Mouse (Mus musculus) intestine, embryonic 14.5 days (tissue): ENCODE data around the gene Lrtm1. TPM values are rescaled to one million over a fixed set of nuclear protein-coding genes. Genes with fewer than 3 reads are reported as not detected.

ENCODE experiments used
- ATAC-seq: fragments of 200-750 bp; cut with Nextera tagmentation; replicated peaks from 2 replicates; pipeline ENCODE4 v1.8.0; 2017; ENCODE audit warnings: low read depth, moderate number of reproducible peaks, moderate TSS enrichment, moderate library complexity; ENCODE audit not compliant: low FRiP score, low TSS enrichment
- DNase-seq: peaks from one replicate; pipeline ENCODE4 v3.0.0-alpha.2; 2018; ENCODE audit warnings: low spot score
- H3K27ac ChIP-seq: fragments of 300-500 bp; sonication (generic); 2 replicates; pipeline ENCODE4 v1.5.1; 2014; ENCODE audit warnings: low read depth, mild to moderate bottlenecking, control low read depth
- H3K27me3 ChIP-seq: fragments of 300-500 bp; sonication (generic); replicated peaks from 2 replicates; pipeline ENCODE4 v1.6.1; 2014; ENCODE audit warnings: low read length, control low read depth; ENCODE audit not compliant: control insufficient read depth, insufficient read depth
- H3K36me3 ChIP-seq: fragments of 300-500 bp; sonication (generic); 2 replicates; pipeline ENCODE4 v1.6.1; 2014; ENCODE audit warnings: low read length, control low read depth; ENCODE audit not compliant: control insufficient read depth, insufficient read depth
- H3K4me1 ChIP-seq: fragments of 300-500 bp; sonication (generic); replicated peaks from 2 replicates; pipeline ENCODE4 v1.6.1; 2014; ENCODE audit warnings: low read length, control low read depth, mixed read lengths; ENCODE audit not compliant: control insufficient read depth, insufficient read depth
- H3K4me2 ChIP-seq: fragments of 300-500 bp; sonication (generic); 2 replicates; pipeline ENCODE4 v1.6.1; 2014; ENCODE audit warnings: low read length
- H3K4me3 ChIP-seq: fragments of 300-500 bp; sonication (generic); 2 replicates; pipeline ENCODE4 v1.5.1; 2014; ENCODE audit warnings: low read depth, low read length, control low read depth, mixed read lengths
- H3K9ac ChIP-seq: fragments of 300-500 bp; sonication (generic); 2 replicates; pipeline ENCODE4 v1.6.1; 2014; ENCODE audit warnings: mild to moderate bottlenecking, low read length
- H3K9me3 ChIP-seq: fragments of 300-500 bp; sonication (generic); 2 replicates; pipeline ENCODE4 v1.6.1; 2016; ENCODE audit warnings: low read length, control low read depth; ENCODE audit not compliant: control insufficient read depth
- WGBS: fragments of 180-500 bp; shearing (Covaris S2); extraction: QIAGEN DNeasy Blood & Tissue Kit; methylation state at CpG from one replicate; pipeline ENCODE4 v1.1.7; 2014; 5-methylcytosine and 5-hydroxymethylcytosine counted together
- polyA plus RNA-seq: library from polyadenylated mRNA; unstranded; fragments of >200 nt; fragmentation: Nextera tagmentation; extraction: Ambion mirVana; gene quantifications from 2 replicates; pipeline ENCODE4 v1.2.1, GENCODE M21; 2014

Gene Lrtm1
- polyA plus RNA-seq, 1 experiment from 2014 or later, result not detected

- H3K27me3 ChIP-seq, result no peaks in the 10 kb centered on the region
- H3K36me3 ChIP-seq, result no peaks in the 10 kb centered on the region
- H3K9ac ChIP-seq, result no peak overlapping the region
- ATAC-seq (no peak), DNase-seq (no peak)
- no peaks in the 10 kb centered on the region for H3K4me1 ChIP-seq
- no peak overlapping the region for H3K4me3 ChIP-seq
- H3K9me3 ChIP-seq, result no peaks in the 10 kb centered on the region
- no peak overlapping the region for H3K27ac ChIP-seq
- WGBS, result 87% methylated on average over 6 of the region's 6 CpGs
- no peak overlapping the region for H3K4me2 ChIP-seq
These were observed 10.5 kb downstream of the Lrtm1 start for GRCm38 (mm10) chr14:29028391-29029106.

GRCm38 (mm10) chr14:29029107-29029469 is 11.1 kb downstream of the Lrtm1 start:
- Histone ChIP-seq H3K4me2 (no peak overlapping the region), H3K27ac (no peak overlapping the region), H3K27me3 (no peaks in the 10 kb centered on the region), H3K9me3 (no peaks in the 10 kb centered on the region), H3K36me3 (no peaks in the 10 kb centered on the region), H3K4me3 (no peak overlapping the region), H3K9ac (no peak overlapping the region), H3K4me1 (no peaks in the 10 kb centered on the region)
- DNase-seq, result no peak
- ATAC-seq, result no peak
- WGBS, result 87% methylated on average over 2 of the region's 2 CpGs

GRCm38 (mm10) chr14:29029896-29030420 is 11.9 kb downstream of the Lrtm1 start:
- H3K4me3 ChIP-seq, result no peak overlapping the region
- no peaks in the 10 kb centered on the region for H3K27me3 ChIP-seq
- 69% methylated on average over 11 of the region's 11 CpGs for WGBS
- H3K9ac ChIP-seq, result no peak overlapping the region
- DNase-seq (no peak), ATAC-seq (no peak)
- H3K4me2 ChIP-seq, result no peak overlapping the region
- H3K4me1 ChIP-seq, result no peaks in the 10 kb centered on the region
- no peak overlapping the region for H3K27ac ChIP-seq
- no peaks in the 10 kb centered on the region for H3K36me3 ChIP-seq
- H3K9me3 ChIP-seq, result no peaks in the 10 kb centered on the region

- ATAC-seq (no peak), DNase-seq (no peak)
- Histone ChIP-seq H3K4me2 (no peak overlapping the region), H3K36me3 (no peaks in the 10 kb centered on the region), H3K9me3 (no peaks in the 10 kb centered on the region), H3K4me3 (no peak overlapping the region), H3K9ac (no peak overlapping the region), H3K4me1 (no peaks in the 10 kb centered on the region), H3K27ac (no peak overlapping the region), H3K27me3 (no peaks in the 10 kb centered on the region)
- WGBS, result 65% methylated on average over 9 of the region's 9 CpGs
These were observed 12.5 kb downstream of the Lrtm1 start for GRCm38 (mm10) chr14:29030519-29030918.

GRCm38 (mm10) chr14:29031858-29032395 is 13.9 kb downstream of the Lrtm1 start:
- no peak overlapping the region for H3K4me2 ChIP-seq
- H3K4me3 ChIP-seq, result no peak overlapping the region
- no peaks in the 10 kb centered on the region for H3K36me3 ChIP-seq
- H3K4me1 ChIP-seq, result no peaks in the 10 kb centered on the region
- no peak overlapping the region for H3K9ac ChIP-seq
- ATAC-seq (no peak), DNase-seq (no peak)
- no peak overlapping the region for H3K27ac ChIP-seq
- no peaks in the 10 kb centered on the region for H3K27me3 ChIP-seq
- whole genome bisulfite sequencing, result 82% methylated on average over 1 of the region's 1 CpGs
- no peaks in the 10 kb centered on the region for H3K9me3 ChIP-seq

- ATAC-seq (no peak), DNase-seq (no peak)
- H3K4me3 ChIP-seq, result no peak overlapping the region
- 74% methylated on average over 5 of the region's 5 CpGs for WGBS
- H3K4me2 ChIP-seq, result no peak overlapping the region
- H3K4me1 ChIP-seq, result no peaks in the 10 kb centered on the region
- no peaks in the 10 kb centered on the region for H3K9me3 ChIP-seq
- no peaks in the 10 kb centered on the region for H3K36me3 ChIP-seq
- H3K27ac ChIP-seq, result no peak overlapping the region
- H3K9ac ChIP-seq, result no peak overlapping the region
- no peaks in the 10 kb centered on the region for H3K27me3 ChIP-seq
These were observed 20.2 kb downstream of the Lrtm1 start for GRCm38 (mm10) chr14:29038246-29038645.

- DNase-seq (no peak), ATAC-seq (no peak)
- no peak overlapping the region for H3K27ac ChIP-seq
- no peaks in the 10 kb centered on the region for H3K9me3 ChIP-seq
- no peak overlapping the region for H3K4me2 ChIP-seq
- H3K36me3 ChIP-seq, result no peaks in the 10 kb centered on the region
- H3K27me3 ChIP-seq, result no peaks in the 10 kb centered on the region
- no peak overlapping the region for H3K4me3 ChIP-seq
- H3K9ac ChIP-seq, result no peak overlapping the region
- H3K4me1 ChIP-seq, result no peaks in the 10 kb centered on the region
- WGBS, result 73% methylated on average over 9 of the region's 9 CpGs
These were observed 22.8 kb downstream of the Lrtm1 start for GRCm38 (mm10) chr14:29040606-29041364.

GRCm38 (mm10) chr14:29041498-29041897 is 23.5 kb downstream of the Lrtm1 start:
- no peaks in the 10 kb centered on the region for H3K27me3 ChIP-seq
- H3K9ac ChIP-seq, result no peak overlapping the region
- DNase-seq (no peak), ATAC-seq (no peak)
- no peak overlapping the region for H3K4me2 ChIP-seq
- H3K9me3 ChIP-seq, result no peaks in the 10 kb centered on the region
- H3K36me3 ChIP-seq, result no peaks in the 10 kb centered on the region
- no peak overlapping the region for H3K27ac ChIP-seq
- H3K4me1 ChIP-seq, result no peaks in the 10 kb centered on the region
- 79% methylated on average over 1 of the region's 1 CpGs for WGBS
- H3K4me3 ChIP-seq, result no peak overlapping the region
